Mouse (Mus musculus) ES-E14 (cell line): ENCODE results near the gene Arhgap9. TPM values are rescaled to one million over a fixed set of nuclear protein-coding genes. Genes with fewer than 3 reads are reported as not detected.

Experiments
- DNase-seq: peaks from one replicate; pipeline ENCODE4 v3.0.0-alpha.2; 2013; ENCODE audit warnings: low read depth, low spot score
- H3K27ac ChIP-seq: 2 replicates; pipeline ENCODE4 v1.5.1; 2012; ENCODE audit warnings: low read depth, mild to moderate bottlenecking, low read length, moderate library complexity, mixed read lengths; ENCODE audit not compliant: poor library complexity, insufficient read depth, severe bottlenecking
- H3K36me3 ChIP-seq: 2 replicates; pipeline ENCODE4 v1.6.1; 2012; ENCODE audit warnings: mild to moderate bottlenecking, low read length, moderate library complexity, mixed read lengths; ENCODE audit not compliant: control insufficient read depth, poor library complexity, insufficient read depth, severe bottlenecking
- H3K4me1 ChIP-seq, 2 experiments: fragments of 150-350 bp in 1 of 2; sonication (generic) in 1 of 2; 2 replicates each; pipeline ENCODE4 v1.6.1; 2012; ENCODE audit warnings: low read length in 2 of 2, mild to moderate bottlenecking in 1 of 2, mixed read lengths in 1 of 2; ENCODE audit not compliant: control insufficient read depth in 2 of 2, insufficient read depth in 2 of 2, poor library complexity in 1 of 2
- H3K4me3 ChIP-seq, 2 experiments: fragments of 150-350 bp in 1 of 2; sonication (generic) in 1 of 2; 2 replicates each; pipeline ENCODE4 v1.5.1; 2012; ENCODE audit warnings: low read length in 2 of 2, low read depth in 1 of 2, mild to moderate bottlenecking in 1 of 2, mixed read lengths in 1 of 2; ENCODE audit not compliant: insufficient read depth in 1 of 2, poor library complexity in 1 of 2, severe bottlenecking in 1 of 2
- H3K9ac ChIP-seq: 2 replicates; pipeline ENCODE4 v1.6.1; 2012; ENCODE audit warnings: low read depth, mild to moderate bottlenecking, low read length, mixed read lengths; ENCODE audit not compliant: poor library complexity, insufficient read depth, severe bottlenecking
- H3K9me3 ChIP-seq: fragments of 150-350 bp; sonication (generic); 2 replicates; pipeline ENCODE4 v1.6.1; 2012; ENCODE audit warnings: low read depth, mild to moderate bottlenecking, low read length; ENCODE audit not compliant: control insufficient read depth, insufficient read depth
- CHD2 ChIP-seq: IDR thresholded peaks from 2 replicates; pipeline ENCODE4 v1.6.1; 2014; ENCODE audit warnings: mild to moderate bottlenecking, low read depth, low read length, inconsistent platforms
- HCFC1 ChIP-seq: IDR thresholded peaks from 2 replicates; pipeline ENCODE4 v1.6.1; 2012; ENCODE audit warnings: low read length, inconsistent platforms, borderline replicate concordance; ENCODE audit not compliant: insufficient read depth
- MAFK ChIP-seq: IDR thresholded peaks from 2 replicates; pipeline ENCODE4 v1.6.1; 2014; ENCODE audit warnings: mild to moderate bottlenecking, low read depth, low read length, inconsistent platforms; ENCODE audit not compliant: insufficient read depth
- ZC3H11A ChIP-seq: IDR thresholded peaks from 2 replicates; pipeline ENCODE4 v1.6.1; 2012; ENCODE audit warnings: low read depth, mild to moderate bottlenecking, inconsistent platforms, low read length, borderline replicate concordance
- ZNF384 ChIP-seq: IDR thresholded peaks from 2 replicates; pipeline ENCODE4 v1.6.1; 2012; ENCODE audit warnings: low read depth, low read length, inconsistent platforms
- in situ Hi-C, 2 experiments: fragments of 600-800 bp; cut with MboI; formaldehyde crosslinking; loops; one replicate each; pipeline ENCODE4 v1.15.1; 2025; ENCODE audit warnings: low sequenced_read_pairs in 2 of 2, inconsistent platforms in 1 of 2; ENCODE audit not compliant: unreplicated experiment in 2 of 2
- total RNA-seq: library from RNA; depleted of rRNA; stranded (reverse); fragments of 300-350 nt; gene quantifications from 2 replicates; pipeline ENCODE4 v1.2.3, GENCODE M21; 2012

Gene Arhgap9
- total RNA-seq, 1 experiment = 2.6 TPM

- Histone ChIP-seq H3K9ac (no peak overlapping the region), H3K4me3 (no peak overlapping the region), H3K36me3 (peaks cover 48% of the 10 kb centered on the region), H3K4me1 (peaks cover 0 to 5% of the 10 kb centered on the region in 2 experiments; a peak in 2 of 4 replicates), H3K27ac (no peak overlapping the region), H3K9me3 (no peaks in the 10 kb centered on the region)
- in situ Hi-C loops = no loop called here
- TF ChIP-seq HCFC1 (no peak), MAFK (no peak), ZNF384 (no peak), ZC3H11A (no peak), CHD2 (no peak)
- DNase-seq = no peak
Observed at GRCm38 (mm10) chr10:127294895-127295510, 26.8 kb upstream of the Arhgap9 start.

DNA sequence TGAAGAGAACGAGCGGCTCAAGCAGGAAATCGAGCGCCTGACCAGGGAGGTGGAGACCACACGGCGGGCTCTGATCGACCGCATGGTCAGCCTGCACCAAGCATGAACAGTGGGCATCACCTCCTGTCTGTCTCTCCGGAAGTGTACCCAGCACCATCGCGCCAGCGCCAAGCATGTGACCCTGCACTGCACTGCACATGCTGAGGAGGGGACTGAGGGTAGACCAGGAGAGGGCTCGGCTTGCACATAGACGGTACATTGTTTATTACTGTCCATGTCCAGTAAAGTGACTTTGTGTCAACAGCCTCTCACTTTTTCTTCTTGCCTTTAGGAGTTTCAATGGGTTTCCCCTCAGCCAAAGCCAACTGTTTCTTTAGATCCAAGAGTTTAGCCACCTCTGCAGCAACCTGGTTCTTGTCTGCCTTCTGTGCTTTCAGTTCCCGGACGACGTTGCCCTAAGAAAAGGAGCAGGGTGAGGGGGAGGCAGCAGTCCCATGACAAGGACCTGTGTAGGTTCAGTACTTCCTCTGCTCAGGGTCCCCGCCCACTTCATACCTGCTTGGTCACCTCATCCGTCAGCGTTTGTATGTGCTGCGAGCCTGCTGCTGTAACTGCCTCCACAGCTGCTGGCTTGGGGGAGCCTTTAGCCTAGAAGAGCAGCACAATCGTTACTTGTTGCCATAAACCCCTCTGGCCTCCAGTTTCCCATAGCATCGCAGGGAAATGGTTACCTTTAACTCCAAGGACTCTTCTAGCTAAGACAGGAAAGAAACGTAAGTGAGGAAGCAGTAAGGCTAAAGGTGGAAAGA lies 25.6 kb upstream of the Arhgap9 start:
- no peak for DNase-seq
- H3K27ac ChIP-seq = no peak overlapping the region
- in situ Hi-C loops = no loop called here
- TF ChIP-seq MAFK (no peak), CHD2 (no peak), HCFC1 (no peak), ZNF384 (no peak), ZC3H11A (no peak)
- peaks cover 53% of the 10 kb centered on the region for H3K36me3 ChIP-seq
- peaks cover 0 to 5% of the 10 kb centered on the region in 2 experiments; a peak in 1 of 4 replicates for H3K4me1 ChIP-seq
- no peak overlapping the region for H3K4me3 ChIP-seq
- no peaks in the 10 kb centered on the region for H3K9me3 ChIP-seq
- H3K9ac ChIP-seq = no peak overlapping the region

DNA sequence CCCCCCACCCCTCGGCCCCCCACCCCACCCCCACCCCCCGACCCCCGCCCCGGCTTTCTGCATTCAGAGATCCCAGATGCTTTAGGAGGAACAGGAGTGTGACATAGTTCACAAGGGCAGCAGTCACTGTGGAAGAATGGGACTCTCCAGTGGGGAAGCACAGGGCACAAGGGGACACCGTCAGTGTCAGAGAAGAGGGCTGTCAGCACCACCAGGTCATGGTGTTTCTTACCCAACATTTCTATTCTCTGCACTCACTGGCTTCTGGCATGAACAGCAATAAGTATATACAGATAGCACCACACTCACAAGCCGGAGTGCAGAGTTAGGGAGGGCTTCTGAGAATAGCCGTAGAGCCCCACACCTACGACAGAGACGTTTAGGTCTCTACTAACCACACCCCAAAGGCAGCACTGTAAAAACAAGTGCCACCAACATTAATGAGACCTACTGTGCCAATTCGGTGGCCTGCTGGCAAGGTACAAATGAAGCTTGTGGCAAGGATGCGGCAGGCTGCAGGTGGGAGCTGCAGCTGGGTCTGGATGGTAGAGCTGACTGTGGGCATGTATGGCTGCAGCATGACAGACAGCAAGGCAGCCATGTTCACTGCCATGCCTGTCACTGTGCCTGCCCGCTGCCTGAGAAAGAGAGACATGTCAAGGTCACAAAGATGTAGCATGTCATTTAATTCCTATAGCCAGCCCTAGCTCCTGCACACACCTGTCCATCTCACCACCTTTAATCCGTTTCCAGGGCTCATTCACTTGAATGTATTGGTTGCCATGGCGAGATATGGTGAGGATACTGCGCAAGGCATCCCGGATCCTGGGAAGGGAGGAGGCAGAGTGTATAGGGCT lies 24.5 kb upstream of the Arhgap9 start:
- no peaks in the 10 kb centered on the region for H3K9me3 ChIP-seq
- in situ Hi-C loops = no loop called here
- TF ChIP-seq ZNF384 (no peak), HCFC1 (no peak), ZC3H11A (no peak), CHD2 (no peak), MAFK (no peak)

GRCm38 (mm10) chr10:127300361-127300760 lies 21.4 kb upstream of the Arhgap9 start:
- H3K4me3 ChIP-seq = no peak overlapping the region
- in situ Hi-C loops = no loop called here

More for the DNA sequence above, 24.5 kb upstream of the Arhgap9 start:
- DNase-seq = no peak
- Histone ChIP-seq H3K36me3 (peaks cover 55% of the 10 kb centered on the region), H3K4me1 (peaks cover 0 to 2% of the 10 kb centered on the region in 2 experiments; a peak in 1 of 4 replicates), H3K27ac (no peak overlapping the region), H3K9ac (no peak overlapping the region), H3K4me3 (no peak overlapping the region)

More at GRCm38 (mm10) chr10:127300361-127300760, 21.4 kb upstream of the Arhgap9 start:
- Histone ChIP-seq H3K9ac (no peak overlapping the region), H3K9me3 (no peaks in the 10 kb centered on the region), H3K27ac (no peak overlapping the region), H3K36me3 (peaks cover 69% of the 10 kb centered on the region), H3K4me1 (peaks cover 0 to 2% of the 10 kb centered on the region in 2 experiments; a peak in 1 of 4 replicates)
- DNase-seq = no peak
- no peak for TF ChIP-seq MAFK
